Mouse (Mus musculus) embryonic facial prominence, embryonic 13.5 days (tissue): ENCODE results near the gene Kcnrg. TPM values are rescaled to one million over a fixed set of nuclear protein-coding genes. Genes with fewer than 3 reads are reported as not detected.
"Not testable (repeated sequence)": the region's sequence is repeated elsewhere in the genome, so short reads cannot be mapped to it uniquely, and the experiment has no call there.

Source experiments
- ATAC-seq: fragments of 200-750 bp; cut with Nextera tagmentation; 2 replicates; pipeline ENCODE4 v1.8.0; 2017; ENCODE audit warnings: low read depth; ENCODE audit not compliant: insufficient number of reproducible peaks, insufficient read depth, low FRiP score, low TSS enrichment
- H3K27ac ChIP-seq: fragments of 300-500 bp; sonication (generic); 2 replicates; pipeline ENCODE4 v1.5.1; 2015; ENCODE audit warnings: moderate library complexity, mild to moderate bottlenecking, inconsistent platforms
- H3K27me3 ChIP-seq: fragments of 300-500 bp; sonication (generic); 2 replicates; pipeline ENCODE4 v1.6.1; 2015; ENCODE audit warnings: mild to moderate bottlenecking, inconsistent platforms
- H3K36me3 ChIP-seq: fragments of 300-500 bp; sonication (generic); 2 replicates; pipeline ENCODE4 v1.6.1; 2015; ENCODE audit warnings: mild to moderate bottlenecking, inconsistent platforms
- H3K4me1 ChIP-seq: fragments of 300-500 bp; sonication (generic); 2 replicates; pipeline ENCODE4 v1.6.1; 2015; ENCODE audit warnings: inconsistent platforms
- H3K4me2 ChIP-seq: fragments of 300-500 bp; sonication (generic); 2 replicates; pipeline ENCODE4 v1.6.1; 2015; ENCODE audit warnings: moderate library complexity, mild to moderate bottlenecking, inconsistent platforms
- H3K4me3 ChIP-seq: fragments of 300-500 bp; sonication (generic); 2 replicates; pipeline ENCODE4 v1.5.1; 2015; ENCODE audit warnings: mild to moderate bottlenecking, inconsistent platforms
- H3K9ac ChIP-seq: fragments of 300-500 bp; sonication (generic); 2 replicates; pipeline ENCODE4 v1.6.1; 2015; ENCODE audit warnings: mild to moderate bottlenecking, inconsistent platforms
- H3K9me3 ChIP-seq: fragments of 300-500 bp; sonication (generic); 2 replicates; pipeline ENCODE4 v1.6.1; 2016; ENCODE audit warnings: inconsistent platforms
- WGBS: fragments of 180-500 bp; shearing (Covaris S2); methylation state at CpG from one replicate; pipeline ENCODE4 v1.1.7; 2015; ENCODE audit warnings: mixed read lengths; 5-methylcytosine and 5-hydroxymethylcytosine counted together
- polyA plus RNA-seq: library from polyadenylated mRNA; unstranded; fragments of >200 nt; fragmentation: Nextera tagmentation; extraction: Ambion mirVana; gene quantifications from 2 replicates; pipeline ENCODE4 v1.2.1, GENCODE M21; 2015

Gene Kcnrg
- 0.77 and 0.83 TPM in 2 replicates for polyA plus RNA-seq

GRCm38 (mm10) chr14:61607157-61607556 is at the start of gene Kcnrg:
Gene Kcnrg (plus strand): TSS chr14:61607457.
- H3K27ac ChIP-seq, result no peak within 1 kb of the TSS

GRCm38 (mm10) chr14:61558901-61559300 is 48.4 kb upstream of the Kcnrg start:
- WGBS, result 85% methylated on average over 6 of the region's 6 CpGs
- no peak overlapping the region for H3K4me3 ChIP-seq
- no peaks in the 10 kb centered on the region for H3K36me3 ChIP-seq

More at GRCm38 (mm10) chr14:61607157-61607556, at the start of gene Kcnrg:
- no peaks in the 10 kb centered on the region for H3K9me3 ChIP-seq
- H3K9ac ChIP-seq, result no peak within 1 kb of the TSS
- no peak within 1 kb of the TSS for H3K4me3 ChIP-seq
- 85% methylated on average over 3 of the region's 3 CpGs for WGBS
- ATAC-seq, result no peak
- H3K27me3 ChIP-seq, result no peaks in the 10 kb centered on the region
- no peak within 1 kb of the TSS for H3K4me2 ChIP-seq
- H3K36me3 ChIP-seq, result peaks cover 44% of the 10 kb centered on the region
- no peaks in the 10 kb centered on the region for H3K4me1 ChIP-seq

GRCm38 (mm10) chr14:61559856-61560255 is 47.4 kb upstream of the Kcnrg start:
- no peak overlapping the region for H3K4me2 ChIP-seq
- no peak for ATAC-seq
- H3K4me1 ChIP-seq, result no peaks in the 10 kb centered on the region
- no peaks in the 10 kb centered on the region for H3K9me3 ChIP-seq
- H3K27me3 ChIP-seq, result peaks cover 2% of the 10 kb centered on the region; the same call in 1 of the 2 replicates
- WGBS, result 68% methylated on average over 3 of the region's 3 CpGs
- H3K9ac ChIP-seq, result no peak overlapping the region
- no peak overlapping the region for H3K27ac ChIP-seq
- H3K4me3 ChIP-seq, result no peak overlapping the region
- H3K36me3 ChIP-seq, result no peaks in the 10 kb centered on the region

More at GRCm38 (mm10) chr14:61558901-61559300, 48.4 kb upstream of the Kcnrg start:
- H3K4me2 ChIP-seq, result no peak overlapping the region
- no peak overlapping the region for H3K9ac ChIP-seq
- no peak overlapping the region for H3K27ac ChIP-seq
- H3K9me3 ChIP-seq, result no peaks in the 10 kb centered on the region
- no peaks in the 10 kb centered on the region for H3K4me1 ChIP-seq
- H3K27me3 ChIP-seq, result peaks cover 2% of the 10 kb centered on the region; the same call in 1 of the 2 replicates
- no peak for ATAC-seq

- 97% methylated on average over 4 of the region's 4 CpGs for WGBS
- not testable (repeated sequence) for H3K27ac ChIP-seq, H3K27me3 ChIP-seq, H3K4me1 ChIP-seq, H3K9me3 ChIP-seq, H3K9ac ChIP-seq, H3K36me3 ChIP-seq, H3K4me2 ChIP-seq, ATAC-seq, H3K4me3 ChIP-seq
These were observed 41.0 kb upstream of the Kcnrg start for GRCm38 (mm10) chr14:61566211-61566610.

GRCm38 (mm10) chr14:61569344-61569743 is 37.9 kb upstream of the Kcnrg start:
- Histone ChIP-seq H3K4me3 (no peak overlapping the region), H3K27me3 (no peaks in the 10 kb centered on the region), H3K27ac (no peak overlapping the region), H3K9me3 (no peaks in the 10 kb centered on the region), H3K4me2 (no peak overlapping the region), H3K4me1 (no peaks in the 10 kb centered on the region), H3K9ac (no peak overlapping the region), H3K36me3 (no peaks in the 10 kb centered on the region)
- ATAC-seq, result no peak
- 59% methylated on average over 2 of the region's 2 CpGs for WGBS

- Histone ChIP-seq H3K27ac (no peak overlapping the region), H3K27me3 (no peaks in the 10 kb centered on the region), H3K4me3 (no peak overlapping the region), H3K9ac (no peak overlapping the region), H3K36me3 (no peaks in the 10 kb centered on the region), H3K4me1 (no peaks in the 10 kb centered on the region), H3K4me2 (peak overlapping the region; percentile 26; the same call in 1 of the 2 replicates), H3K9me3 (no peaks in the 10 kb centered on the region)
- WGBS, result 13% methylated on average over 4 of the region's 4 CpGs
- ATAC-seq, result no peak
These were observed 35.9 kb upstream of the Kcnrg start for GRCm38 (mm10) chr14:61571366-61571765.

GRCm38 (mm10) chr14:61572131-61572530 is 35.1 kb upstream of the Kcnrg start:
- Histone ChIP-seq H3K9ac (no peak overlapping the region), H3K9me3 (no peaks in the 10 kb centered on the region), H3K4me1 (no peaks in the 10 kb centered on the region), H3K4me2 (no peak overlapping the region), H3K4me3 (no peak overlapping the region), H3K27ac (no peak overlapping the region), H3K36me3 (no peaks in the 10 kb centered on the region), H3K27me3 (no peaks in the 10 kb centered on the region)
- ATAC-seq, result no peak
- 76% methylated on average over 2 of the region's 2 CpGs for WGBS

- H3K4me3 ChIP-seq, result no peak overlapping the region
- no peak for ATAC-seq
- H3K27ac ChIP-seq, result no peak overlapping the region
- H3K4me1 ChIP-seq, result no peaks in the 10 kb centered on the region
- no peaks in the 10 kb centered on the region for H3K27me3 ChIP-seq
- no peaks in the 10 kb centered on the region for H3K36me3 ChIP-seq
- H3K9ac ChIP-seq, result no peak overlapping the region
- no peak overlapping the region for H3K4me2 ChIP-seq
- 89% methylated on average over 10 of the region's 10 CpGs for WGBS
- H3K9me3 ChIP-seq, result no peaks in the 10 kb centered on the region
These were observed 32.2 kb upstream of the Kcnrg start for GRCm38 (mm10) chr14:61575066-61575465.

- Histone ChIP-seq H3K4me1 (no peaks in the 10 kb centered on the region), H3K4me2 (no peak overlapping the region), H3K4me3 (no peak overlapping the region), H3K9ac (no peak overlapping the region), H3K36me3 (no peaks in the 10 kb centered on the region), H3K27me3 (no peaks in the 10 kb centered on the region), H3K27ac (no peak overlapping the region), H3K9me3 (no peaks in the 10 kb centered on the region)
- ATAC-seq, result no peak
- WGBS, result 88% methylated on average over 8 of the region's 8 CpGs
These were observed 31.3 kb upstream of the Kcnrg start for GRCm38 (mm10) chr14:61575941-61576340.

GRCm38 (mm10) chr14:61589288-61590065 is 17.8 kb upstream of the Kcnrg start:
- H3K9me3 ChIP-seq, result no peaks in the 10 kb centered on the region
- no peak overlapping the region for H3K4me3 ChIP-seq
- no peaks in the 10 kb centered on the region for H3K36me3 ChIP-seq
- H3K4me1 ChIP-seq, result no peaks in the 10 kb centered on the region
- no peak overlapping the region for H3K4me2 ChIP-seq
- 73% methylated on average over 4 of the region's 4 CpGs for WGBS
- ATAC-seq, result no peak
- H3K27me3 ChIP-seq, result no peaks in the 10 kb centered on the region
- no peak overlapping the region for H3K27ac ChIP-seq
- no peak overlapping the region for H3K9ac ChIP-seq

GRCm38 (mm10) chr14:61596719-61597426 is 10.4 kb upstream of the Kcnrg start:
- 0 out of 2 replicates have a peak, but pooled peaks cover 2% of the 10 kb centered on the region for H3K36me3 ChIP-seq
- H3K4me2 ChIP-seq, result no peak overlapping the region
- WGBS, result 82% methylated on average over 9 of the region's 9 CpGs
- H3K9ac ChIP-seq, result no peak overlapping the region
- peaks cover 16% of the 10 kb centered on the region for H3K4me1 ChIP-seq
- ATAC-seq, result no peak
- no peak overlapping the region for H3K4me3 ChIP-seq
- H3K27ac ChIP-seq, result no peak overlapping the region
- no peaks in the 10 kb centered on the region for H3K27me3 ChIP-seq
- H3K9me3 ChIP-seq, result no peaks in the 10 kb centered on the region

GRCm38 (mm10) chr14:61597968-61598367 is 9.3 kb upstream of the Kcnrg start, which contains the start of gene Trim13:
Gene Trim13 (plus strand): TSS chr14:61598247.
- Histone ChIP-seq H3K4me3 (peak within 1 kb of the TSS; percentile 79), H3K27me3 (no peaks in the 10 kb centered on the region), H3K4me2 (peak within 1 kb of the TSS; percentile 61), H3K9ac (peak within 1 kb of the TSS; percentile 88), H3K36me3 (0 out of 2 replicates have a peak, but pooled peaks cover 4% of the 10 kb centered on the region), H3K4me1 (peaks cover 18% of the 10 kb centered on the region), H3K9me3 (no peaks in the 10 kb centered on the region), H3K27ac (no peak within 1 kb of the TSS)
- 54% methylated on average over 5 of the region's 5 CpGs for WGBS
- ATAC-seq, result no peak
